Mouse (Mus musculus): ENCODE results near the gene Pde4b. TPM values are rescaled to one million over a fixed set of nuclear protein-coding genes. Genes with fewer than 3 reads are reported as not detected.

Pde4b gene
- total and polyA plus RNA-seq, 2 experiments: 8.0 to 10.7 TPM

DNA sequence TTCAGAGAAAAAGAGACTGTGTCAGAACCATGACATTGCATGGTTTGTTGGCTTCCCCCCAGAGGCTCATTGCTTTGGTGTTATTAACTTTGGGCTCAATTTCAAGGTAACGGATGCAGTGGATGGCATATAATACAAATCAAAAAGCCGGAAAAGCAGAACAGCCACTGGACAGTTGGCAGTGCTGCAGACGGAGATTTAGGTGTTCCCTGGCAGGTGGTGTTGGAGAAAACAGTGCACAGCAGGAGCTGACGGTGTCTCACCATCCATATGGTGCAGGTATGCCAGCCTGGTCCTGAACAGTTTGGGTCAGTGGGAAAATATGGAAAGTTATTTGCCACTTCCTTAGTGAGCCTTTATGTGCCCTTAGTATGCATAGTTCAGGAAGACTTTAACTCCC is 1.0 kb upstream of the Pde4b start:
- Histone ChIP-seq H3K9ac (ENCODE audit: low read depth, low read length) (no peak overlapping the region), H3K27me3 (ENCODE audit: control insufficient read depth, insufficient read depth, low read length) (peaks cover 15% of the 10 kb centered on the region), H3K36me3 (ENCODE audit: control insufficient read depth, insufficient read depth, low read length) (no peaks in the 10 kb centered on the region), H3K4me1 (ENCODE audit: control insufficient read depth, insufficient read depth, low read length) (no peaks in the 10 kb centered on the region), H3K4me3 (ENCODE audit: insufficient read depth, low read depth, low read length) (no peak overlapping the region), H3K79me2 (ENCODE audit: control insufficient read depth, insufficient read depth, low read length) (no peaks in the 10 kb centered on the region), H3K27ac (replicated peaks; ENCODE audit: insufficient read depth, low read depth, low read length) (no peak overlapping the region)
- DNase-seq (ENCODE audit: extremely low read depth, low read depth, low spot score): no peak
- 92% methylated on average over 4 of the region's 4 CpGs for WGBS
- TF ChIP-seq CTCF (IDR thresholded peaks at IDR 0.05; ENCODE audit: low read depth, low read length) (no peak), POLR2A (IDR thresholded peaks at IDR 0.05; ENCODE audit: extremely low read depth, insufficient read depth, low read length) (no peak)

DNA sequence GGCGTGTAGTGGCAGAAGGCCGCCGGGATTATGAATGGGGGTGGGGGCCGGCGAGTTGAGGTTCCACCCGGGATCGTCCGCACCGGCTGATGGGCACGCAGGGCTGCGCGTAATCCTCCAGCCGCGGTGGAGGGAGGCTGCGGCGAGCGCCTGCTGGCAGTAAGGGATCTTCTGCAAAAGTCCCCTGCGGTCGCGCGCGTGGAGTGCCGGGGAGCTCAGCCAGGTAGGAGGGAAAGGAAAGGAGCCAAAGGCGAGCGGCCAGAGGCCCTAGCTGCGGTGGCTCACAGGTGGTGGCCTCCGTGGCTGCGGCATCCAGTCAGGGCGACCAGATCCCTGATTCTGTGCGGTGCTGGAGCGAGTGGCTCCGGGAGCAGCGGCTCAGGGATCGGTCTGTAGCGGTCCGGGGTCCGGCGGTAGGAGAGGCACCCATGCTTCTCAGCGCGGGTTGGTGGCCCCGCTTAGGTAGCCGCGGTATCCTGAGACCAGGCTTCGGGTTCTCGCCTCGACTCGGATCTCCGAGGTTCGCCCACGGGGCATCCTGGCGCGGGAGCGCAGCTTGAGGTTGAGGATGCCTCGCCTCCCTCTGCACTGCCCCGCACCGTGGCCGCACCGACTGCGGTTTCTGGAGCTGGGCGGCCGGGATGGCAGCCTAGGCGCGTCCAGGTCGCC is 357 bp downstream of the Pde4b start:
- Histone ChIP-seq H3K4me3 (ENCODE audit: insufficient read depth, low read depth, low read length) (peak overlapping the region; percentile 53; the same call in 1 of the 2 replicates), H3K27me3 (ENCODE audit: control insufficient read depth, insufficient read depth, low read length) (peaks cover 15% of the 10 kb centered on the region), H3K36me3 (ENCODE audit: control insufficient read depth, insufficient read depth, low read length) (no peaks in the 10 kb centered on the region), H3K27ac (replicated peaks; ENCODE audit: insufficient read depth, low read depth, low read length) (no peak overlapping the region), H3K9ac (ENCODE audit: low read depth, low read length) (peak overlapping the region; percentile 18; the same call in 1 of the 2 replicates), H3K79me2 (ENCODE audit: control insufficient read depth, insufficient read depth, low read length) (no peaks in the 10 kb centered on the region), H3K4me1 (ENCODE audit: control insufficient read depth, insufficient read depth, low read length) (no peaks in the 10 kb centered on the region)
- DNase-seq (ENCODE audit: extremely low read depth, low read depth, low spot score): no peak
- WGBS: 2% methylated on average over 64 of the region's 64 CpGs
- TF ChIP-seq CTCF (IDR thresholded peaks at IDR 0.05; ENCODE audit: low read depth, low read length): no peak
- TF ChIP-seq POLR2A (IDR thresholded peaks at IDR 0.05; ENCODE audit: extremely low read depth, insufficient read depth, low read length): no peak

GRCm38 (mm10) chr4:102088235-102088867 is 1.0 kb downstream of the Pde4b start:
- DNase-seq (ENCODE audit: extremely low read depth, low read depth, low spot score): no peak
- Histone ChIP-seq H3K9ac (ENCODE audit: low read depth, low read length) (peak overlapping the region; percentile 0; the same call in 1 of the 2 replicates), H3K27me3 (ENCODE audit: control insufficient read depth, insufficient read depth, low read length) (peaks cover 15% of the 10 kb centered on the region), H3K4me1 (ENCODE audit: control insufficient read depth, insufficient read depth, low read length) (no peaks in the 10 kb centered on the region), H3K4me3 (ENCODE audit: insufficient read depth, low read depth, low read length) (peak overlapping the region; percentile 53; the same call in 1 of the 2 replicates), H3K79me2 (ENCODE audit: control insufficient read depth, insufficient read depth, low read length) (no peaks in the 10 kb centered on the region), H3K27ac (replicated peaks; ENCODE audit: insufficient read depth, low read depth, low read length) (no peak overlapping the region), H3K36me3 (ENCODE audit: control insufficient read depth, insufficient read depth, low read length) (no peaks in the 10 kb centered on the region)
- TF ChIP-seq CTCF (IDR thresholded peaks at IDR 0.05; ENCODE audit: low read depth, low read length): no peak
- no peak for TF ChIP-seq POLR2A (IDR thresholded peaks at IDR 0.05; ENCODE audit: extremely low read depth, insufficient read depth, low read length)
- 28% methylated on average over 15 of the region's 15 CpGs for WGBS

DNA sequence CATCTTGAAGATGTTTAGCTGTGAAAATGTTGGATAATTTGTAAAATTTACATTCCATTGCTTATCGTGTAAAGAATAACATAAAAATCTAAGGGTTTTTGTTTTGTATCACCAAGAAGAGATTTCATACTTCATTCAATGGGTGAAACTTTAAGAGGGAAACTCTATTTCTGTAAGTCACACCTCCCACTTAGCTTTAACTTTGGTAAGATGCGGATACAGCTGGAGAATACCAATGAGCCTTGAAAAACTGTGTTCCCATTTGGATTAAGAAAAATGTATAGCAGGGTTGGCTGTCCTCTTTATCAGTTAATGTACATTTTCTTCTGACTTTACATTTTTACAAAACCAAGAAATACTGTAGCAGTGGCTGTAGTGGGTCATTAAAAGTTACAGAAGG is 8.5 kb downstream of the Pde4b start:
- H3K27ac ChIP-seq (replicated peaks; ENCODE audit: insufficient read depth, low read depth, low read length): no peak overlapping the region
- no peaks in the 10 kb centered on the region for H3K36me3 ChIP-seq (ENCODE audit: control insufficient read depth, insufficient read depth, low read length)
- TF ChIP-seq CTCF (IDR thresholded peaks at IDR 0.05; ENCODE audit: low read depth, low read length): no peak
- H3K4me1 ChIP-seq (ENCODE audit: control insufficient read depth, insufficient read depth, low read length): no peaks in the 10 kb centered on the region
- H3K79me2 ChIP-seq (ENCODE audit: control insufficient read depth, insufficient read depth, low read length): no peaks in the 10 kb centered on the region
- H3K4me3 ChIP-seq (ENCODE audit: insufficient read depth, low read depth, low read length): no peak overlapping the region
- DNase-seq (ENCODE audit: extremely low read depth, low read depth, low spot score): no peak
- H3K27me3 ChIP-seq (ENCODE audit: control insufficient read depth, insufficient read depth, low read length): no peaks in the 10 kb centered on the region
- H3K9ac ChIP-seq (ENCODE audit: low read depth, low read length): no peak overlapping the region
- 98% methylated on average over 2 of the region's 2 CpGs for WGBS

GRCm38 (mm10) chr4:102102241-102102640 is 14.9 kb downstream of the Pde4b start:
- H3K27me3 ChIP-seq (ENCODE audit: control insufficient read depth, insufficient read depth, low read length): no peaks in the 10 kb centered on the region
- DNase-seq (ENCODE audit: extremely low read depth, low read depth, low spot score): no peak
- 68% methylated on average over 4 of the region's 4 CpGs for WGBS
- H3K36me3 ChIP-seq (ENCODE audit: control insufficient read depth, insufficient read depth, low read length): no peaks in the 10 kb centered on the region
- H3K79me2 ChIP-seq (ENCODE audit: control insufficient read depth, insufficient read depth, low read length): no peaks in the 10 kb centered on the region
- no peak overlapping the region for H3K9ac ChIP-seq (ENCODE audit: low read depth, low read length)
- H3K4me3 ChIP-seq (ENCODE audit: insufficient read depth, low read depth, low read length): no peak overlapping the region
- no peak overlapping the region for H3K27ac ChIP-seq (replicated peaks; ENCODE audit: insufficient read depth, low read depth, low read length)
- TF ChIP-seq POLR2A (IDR thresholded peaks at IDR 0.05; ENCODE audit: extremely low read depth, insufficient read depth, low read length): no peak
- H3K4me1 ChIP-seq (ENCODE audit: control insufficient read depth, insufficient read depth, low read length): no peaks in the 10 kb centered on the region

GRCm38 (mm10) chr4:102104534-102105014 is 17.2 kb downstream of the Pde4b start:
- Histone ChIP-seq H3K79me2 (ENCODE audit: control insufficient read depth, insufficient read depth, low read length) (no peaks in the 10 kb centered on the region), H3K27ac (replicated peaks; ENCODE audit: insufficient read depth, low read depth, low read length) (no peak overlapping the region), H3K9ac (ENCODE audit: low read depth, low read length) (no peak overlapping the region), H3K4me3 (ENCODE audit: insufficient read depth, low read depth, low read length) (no peak overlapping the region), H3K36me3 (ENCODE audit: control insufficient read depth, insufficient read depth, low read length) (no peaks in the 10 kb centered on the region), H3K27me3 (ENCODE audit: control insufficient read depth, insufficient read depth, low read length) (no peaks in the 10 kb centered on the region), H3K4me1 (ENCODE audit: control insufficient read depth, insufficient read depth, low read length) (no peaks in the 10 kb centered on the region)
- DNase-seq (ENCODE audit: extremely low read depth, low read depth, low spot score): peak; percentile 17
- WGBS: 75% methylated on average over 2 of the region's 2 CpGs
- TF ChIP-seq POLR2A (IDR thresholded peaks at IDR 0.05; ENCODE audit: extremely low read depth, insufficient read depth, low read length) (no peak), CTCF (IDR thresholded peaks at IDR 0.05; ENCODE audit: low read depth, low read length) (no peak)
